Mouse (Mus musculus): ENCODE data around the gene Lamb2. TPM values are rescaled to one million over a fixed set of nuclear protein-coding genes. Genes with fewer than 3 reads are reported as not detected.

Lamb2 gene
- polyA plus RNA-seq, 1 experiment from 2014 or later = 19.2 TPM

DNA sequence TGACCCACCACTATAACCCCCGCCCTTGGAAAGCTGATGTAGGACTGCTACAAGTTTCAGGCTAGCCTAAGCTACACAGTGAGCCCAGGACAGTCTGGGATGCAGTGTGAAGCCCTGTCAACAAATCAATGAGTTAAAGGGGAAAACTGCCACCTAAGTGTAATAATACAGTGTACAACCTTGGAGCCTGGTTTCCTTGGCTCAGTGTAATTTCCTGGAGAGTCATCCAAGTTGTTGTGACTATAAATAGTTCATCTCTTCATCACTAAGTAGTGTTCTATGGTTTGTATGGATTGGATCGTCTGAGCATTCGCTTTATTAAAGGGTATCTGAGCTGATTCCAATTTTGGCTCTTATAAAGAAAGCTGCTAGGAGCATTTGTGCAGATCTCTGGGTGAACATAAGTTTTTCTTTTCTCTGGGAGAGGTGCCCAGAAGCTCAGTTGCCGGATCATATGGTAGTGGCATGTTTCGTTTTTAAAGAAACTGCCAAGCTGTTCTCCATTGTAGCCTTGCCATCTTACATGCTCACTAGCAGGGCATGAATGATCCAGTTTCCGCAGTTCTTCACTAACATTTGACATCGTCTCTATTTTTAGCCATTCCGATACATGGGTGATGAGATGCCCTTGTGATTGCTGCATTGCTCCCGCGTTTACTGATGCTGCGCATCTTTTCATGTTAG, 38.2 kb upstream of the Lamb2 start:
- DNase-seq (ENCODE audit: low spot score) = no peak
- no peak for TF ChIP-seq CTCF (IDR thresholded peaks at IDR 0.05; ENCODE audit: low read depth)
- no peak for TF ChIP-seq EP300 (optimal IDR thresholded peaks at IDR 0.05)

DNA sequence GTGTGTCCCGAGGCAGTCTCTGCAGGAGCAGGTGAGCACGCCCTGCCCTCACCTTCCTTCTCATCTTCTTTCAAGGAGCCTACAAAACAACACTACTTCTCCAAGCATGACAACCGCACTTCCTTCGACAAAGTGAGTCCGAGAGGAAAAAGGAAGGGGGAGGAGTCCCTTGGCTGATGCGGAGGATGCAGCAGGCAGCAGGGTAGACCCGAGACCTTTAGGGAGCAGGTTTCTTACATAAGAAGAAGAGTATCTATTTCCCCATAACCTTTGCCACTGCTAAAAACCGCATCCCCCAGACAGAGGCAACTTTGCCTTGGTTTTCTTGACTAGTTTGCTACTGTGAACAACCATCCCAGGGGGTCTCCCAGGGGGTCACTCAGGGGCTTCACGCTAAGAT, 34.4 kb upstream of the Lamb2 start:
- H3K4me3 ChIP-seq (ENCODE audit: low read depth, low read length) = no peak overlapping the region
- H3K9ac ChIP-seq (ENCODE audit: low read length) = no peak overlapping the region
- 62% methylated on average over 9 of the region's 9 CpGs for WGBS
- H3K27ac ChIP-seq (replicated peaks) = no peak overlapping the region
- no peak overlapping the region for H3K4me2 ChIP-seq (replicated peaks; ENCODE audit: low read depth)
- no peaks in the 10 kb centered on the region for H3K4me1 ChIP-seq (replicated peaks; ENCODE audit: control insufficient read depth, insufficient read depth)
- H3K27me3 ChIP-seq (ENCODE audit: control insufficient read depth, insufficient read depth, low read length) = no peaks in the 10 kb centered on the region
- ATAC-seq (ENCODE audit: low FRiP score, low TSS enrichment) = no peak
- DNase-seq (ENCODE audit: low spot score) = no peak
- TF ChIP-seq CTCF (IDR thresholded peaks at IDR 0.05; ENCODE audit: low read depth) = no peak
- TF ChIP-seq EP300 (optimal IDR thresholded peaks at IDR 0.05) = no peak
- H3K36me3 ChIP-seq (ENCODE audit: control insufficient read depth, insufficient read depth, low read length) = no peaks in the 10 kb centered on the region
- H3K9me3 ChIP-seq (ENCODE audit: control insufficient read depth, low read length) = no peaks in the 10 kb centered on the region

More for the DNA sequence above, 38.2 kb upstream of the Lamb2 start:
- no peak overlapping the region for H3K9ac ChIP-seq (ENCODE audit: low read length)
- no peaks in the 10 kb centered on the region for H3K27me3 ChIP-seq (ENCODE audit: control insufficient read depth, insufficient read depth, low read length)
- no peak overlapping the region for H3K27ac ChIP-seq (replicated peaks)
- no peaks in the 10 kb centered on the region for H3K9me3 ChIP-seq (ENCODE audit: control insufficient read depth, low read length)
- ATAC-seq (ENCODE audit: low FRiP score, low TSS enrichment) = no peak; the same call in 1 of the 2 replicates
- WGBS = 70% methylated on average over 11 of the region's 11 CpGs
- no peak overlapping the region for H3K4me3 ChIP-seq (ENCODE audit: low read depth, low read length)
- no peak overlapping the region for H3K4me2 ChIP-seq (replicated peaks; ENCODE audit: low read depth)
- no peaks in the 10 kb centered on the region for H3K36me3 ChIP-seq (ENCODE audit: control insufficient read depth, insufficient read depth, low read length)
- H3K4me1 ChIP-seq (replicated peaks; ENCODE audit: control insufficient read depth, insufficient read depth) = no peaks in the 10 kb centered on the region

DNA sequence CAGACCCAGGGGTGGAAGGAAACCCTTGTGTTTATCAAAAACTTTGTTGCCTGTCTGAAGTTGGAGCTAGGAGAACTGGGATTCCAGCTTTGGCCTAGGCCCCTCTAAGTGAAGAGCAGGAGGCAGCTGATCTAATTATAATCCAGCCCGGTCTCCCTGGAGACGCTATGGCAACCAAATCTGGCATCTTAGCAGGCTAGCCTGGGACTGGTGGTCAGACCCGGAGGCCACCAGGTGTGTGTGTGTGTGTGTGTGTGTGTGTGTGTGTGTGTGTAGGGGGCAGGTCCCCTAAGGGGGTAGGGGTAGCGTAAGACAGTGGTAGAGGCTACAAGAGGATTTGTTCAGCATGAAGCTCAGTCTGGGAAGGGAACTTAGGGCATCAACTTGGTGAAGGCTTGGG, 29.7 kb upstream of the Lamb2 start:
- Histone ChIP-seq H3K4me2 (replicated peaks; ENCODE audit: low read depth) (peak overlapping the region; percentile 90; the same call in 1 of the 2 replicates), H3K9me3 (ENCODE audit: control insufficient read depth, low read length) (no peaks in the 10 kb centered on the region), H3K27me3 (ENCODE audit: control insufficient read depth, insufficient read depth, low read length) (no peaks in the 10 kb centered on the region), H3K4me1 (replicated peaks; ENCODE audit: control insufficient read depth, insufficient read depth) (0 out of 2 replicates have a peak, but pooled peaks cover 2% of the 10 kb centered on the region), H3K27ac (replicated peaks) (0 out of 2 replicates have a peak overlapping the region, but pooled peaks have one; percentile 35), H3K4me3 (ENCODE audit: low read depth, low read length) (no peak overlapping the region), H3K9ac (ENCODE audit: low read length) (no peak overlapping the region), H3K36me3 (ENCODE audit: control insufficient read depth, insufficient read depth, low read length) (no peaks in the 10 kb centered on the region)
- ATAC-seq (ENCODE audit: low FRiP score, low TSS enrichment) (no peak), DNase-seq (ENCODE audit: low spot score) (no peak)
- no peak for TF ChIP-seq EP300 (optimal IDR thresholded peaks at IDR 0.05)
- no peak for TF ChIP-seq CTCF (IDR thresholded peaks at IDR 0.05; ENCODE audit: low read depth)
- 51% methylated on average over 4 of the region's 4 CpGs for WGBS

DNA sequence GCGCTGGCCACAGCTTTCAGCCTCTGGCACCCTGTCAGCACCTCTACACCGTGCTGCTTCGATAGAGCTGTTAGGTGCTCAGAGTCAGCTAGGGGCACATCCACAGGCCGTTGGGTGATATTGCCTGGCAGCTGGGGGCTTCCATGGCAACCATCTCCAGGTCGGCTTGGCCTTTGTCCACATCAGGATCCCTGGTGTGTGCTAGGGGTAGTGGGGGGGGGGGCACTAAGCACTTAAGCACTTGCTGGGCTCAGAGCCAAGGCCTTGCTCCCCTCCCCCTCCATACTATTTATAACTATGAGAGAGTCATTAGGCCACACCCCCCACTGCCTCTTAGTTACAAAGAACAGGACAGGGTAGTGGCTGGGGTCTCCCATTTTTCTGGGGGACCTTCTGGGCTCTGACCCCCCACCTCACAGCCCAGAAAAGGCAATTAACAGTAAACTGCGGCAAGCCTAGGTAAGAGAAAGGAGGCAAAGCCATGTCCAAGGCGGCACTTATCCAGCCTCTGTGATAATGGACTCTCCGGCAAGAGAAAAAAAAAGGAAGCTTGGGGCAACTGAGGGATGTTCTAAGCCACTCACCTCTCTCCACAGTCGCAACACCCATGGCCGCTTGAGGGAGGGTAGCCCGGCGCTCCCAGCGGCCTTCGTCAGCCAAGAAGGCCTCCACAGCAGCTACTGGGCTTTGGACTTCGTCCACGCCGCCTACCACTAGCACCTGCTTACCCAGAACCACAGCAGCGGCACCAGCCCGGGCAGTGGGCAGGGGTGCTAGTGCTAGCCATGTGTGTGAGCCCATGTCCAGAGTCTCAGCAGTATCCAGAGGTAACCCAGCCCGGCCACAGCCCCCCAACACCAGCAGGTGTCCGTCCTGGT, 29.0 kb upstream of the Lamb2 start:
- Histone ChIP-seq H3K9ac (ENCODE audit: low read length) (peak overlapping the region; percentile 38), H3K4me2 (replicated peaks; ENCODE audit: low read depth) (peak overlapping the region; percentile 90), H3K27me3 (ENCODE audit: control insufficient read depth, insufficient read depth, low read length) (no peaks in the 10 kb centered on the region), H3K9me3 (ENCODE audit: control insufficient read depth, low read length) (no peaks in the 10 kb centered on the region), H3K27ac (replicated peaks) (peak overlapping the region; percentile 37), H3K4me3 (ENCODE audit: low read depth, low read length) (peak overlapping the region; percentile 61), H3K36me3 (ENCODE audit: control insufficient read depth, insufficient read depth, low read length) (no peaks in the 10 kb centered on the region), H3K4me1 (replicated peaks; ENCODE audit: control insufficient read depth, insufficient read depth) (0 out of 2 replicates have a peak, but pooled peaks cover 2% of the 10 kb centered on the region)
- DNase-seq (ENCODE audit: low spot score) = peak; percentile 58
- peak; percentile 13; the same call in 1 of the 2 replicates for ATAC-seq (ENCODE audit: low FRiP score, low TSS enrichment)
- TF ChIP-seq EP300 (optimal IDR thresholded peaks at IDR 0.05) (no peak), CTCF (IDR thresholded peaks at IDR 0.05; ENCODE audit: low read depth) (no peak)
- WGBS = 52% methylated on average over 20 of the region's 21 CpGs

DNA sequence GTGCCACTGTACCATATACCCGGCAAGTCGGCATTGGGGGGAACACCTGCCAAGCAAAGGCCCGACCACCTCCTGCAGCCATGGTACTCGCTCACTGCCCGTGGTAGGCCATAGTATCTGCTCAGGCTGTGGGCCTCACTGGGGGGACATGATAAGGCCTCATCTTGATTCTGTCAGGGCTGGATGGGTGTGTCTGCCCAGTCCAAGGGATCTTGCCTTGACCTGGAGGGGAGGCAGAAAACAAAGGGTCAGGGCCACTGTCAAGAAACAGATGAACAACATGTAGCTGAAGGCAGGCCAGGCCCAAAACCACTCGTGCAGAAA, 28.4 kb upstream of the Lamb2 start:
- Histone ChIP-seq H3K9me3 (ENCODE audit: control insufficient read depth, low read length) (no peaks in the 10 kb centered on the region), H3K27me3 (ENCODE audit: control insufficient read depth, insufficient read depth, low read length) (no peaks in the 10 kb centered on the region), H3K4me3 (ENCODE audit: low read depth, low read length) (peak overlapping the region; percentile 61), H3K36me3 (ENCODE audit: control insufficient read depth, insufficient read depth, low read length) (no peaks in the 10 kb centered on the region), H3K4me1 (replicated peaks; ENCODE audit: control insufficient read depth, insufficient read depth) (0 out of 2 replicates have a peak, but pooled peaks cover 2% of the 10 kb centered on the region), H3K9ac (ENCODE audit: low read length) (peak overlapping the region; percentile 69), H3K27ac (replicated peaks) (peak overlapping the region; percentile 37), H3K4me2 (replicated peaks; ENCODE audit: low read depth) (peak overlapping the region; percentile 90)
- DNase-seq (ENCODE audit: low spot score) (no peak), ATAC-seq (ENCODE audit: low FRiP score, low TSS enrichment) (no peak)
- 60% methylated on average over 6 of the region's 6 CpGs for WGBS
- TF ChIP-seq EP300 (optimal IDR thresholded peaks at IDR 0.05) (no peak), CTCF (IDR thresholded peaks at IDR 0.05; ENCODE audit: low read depth) (no peak)

All from stomach, postnatal 0 days (tissue).